Mouse (Mus musculus) hindbrain, postnatal 0 days (tissue): Measurements from ENCODE around the gene Fance. TPM values are rescaled to one million over a fixed set of nuclear protein-coding genes. Genes with fewer than 3 reads are reported as not detected.

ENCODE experiments used
- ATAC-seq: fragments of 200-750 bp; cut with Nextera tagmentation; 2 replicates; pipeline ENCODE4 v1.8.0; 2017; ENCODE audit warnings: mild to moderate bottlenecking, moderate TSS enrichment, moderate library complexity
- DNase-seq: peaks from one replicate; pipeline ENCODE4 v3.0.0-alpha.2; 2015; ENCODE audit warnings: low spot score
- H3K27ac ChIP-seq: fragments of 300-500 bp; sonication (generic); 2 replicates; pipeline ENCODE4 v1.5.1; 2014; ENCODE audit warnings: mild to moderate bottlenecking
- H3K27me3 ChIP-seq: fragments of 300-500 bp; sonication (generic); 2 replicates; pipeline ENCODE4 v1.6.1; 2014; ENCODE audit warnings: low read length, mixed read lengths; ENCODE audit not compliant: insufficient read depth
- H3K36me3 ChIP-seq: fragments of 300-500 bp; sonication (generic); 2 replicates; pipeline ENCODE4 v1.6.1; 2014; ENCODE audit warnings: low read length, mixed read lengths; ENCODE audit not compliant: insufficient read depth
- H3K4me1 ChIP-seq: fragments of 300-500 bp; sonication (generic); 2 replicates; pipeline ENCODE4 v1.6.1; 2014; ENCODE audit warnings: antibody characterized with exemption, low read length, mixed read lengths; ENCODE audit not compliant: insufficient read depth
- H3K4me2 ChIP-seq: fragments of 300-500 bp; sonication (generic); 2 replicates; pipeline ENCODE4 v1.6.1; 2014; ENCODE audit warnings: low read depth, mild to moderate bottlenecking, low read length, moderate library complexity, mixed read lengths
- H3K4me3 ChIP-seq: fragments of 300-500 bp; sonication (generic); 2 replicates; pipeline ENCODE4 v1.5.1; 2014; ENCODE audit warnings: low read length
- H3K9ac ChIP-seq: fragments of 300-500 bp; sonication (generic); replicated peaks from 2 replicates; pipeline ENCODE4 v1.6.1; 2014; ENCODE audit warnings: mild to moderate bottlenecking, low read length, moderate library complexity, mixed read lengths
- H3K9me3 ChIP-seq: fragments of 300-500 bp; sonication (generic); 2 replicates; pipeline ENCODE4 v1.6.1; 2016; ENCODE audit warnings: low read length, mixed read lengths
- CTCF ChIP-seq: IDR thresholded peaks from 2 replicates; pipeline ENCODE4 v1.5.1; 2016; ENCODE audit warnings: antibody characterized with exemption, control low read depth, low read depth
- WGBS: fragments of 180-500 bp; shearing (Covaris S2); extraction: QIAGEN DNeasy Blood & Tissue Kit; methylation state at CpG from one replicate; pipeline ENCODE4 v1.1.7; 2014; 5-methylcytosine and 5-hydroxymethylcytosine counted together
- polyA plus RNA-seq: library from polyadenylated mRNA; unstranded; fragments of >200 nt; fragmentation: Nextera tagmentation; extraction: Ambion mirVana; gene quantifications from 2 replicates; pipeline ENCODE4 v1.2.1, GENCODE M21; 2015
- total RNA-seq: library from RNA; depleted of rRNA; stranded (reverse); fragments of >200 nt; gene quantifications from 2 replicates; pipeline ENCODE4 v1.2.3, GENCODE M21; 2014

Gene Fance
- total and polyA plus RNA-seq, 2 experiments from 2014 or later, result 23.6 to 46.5 TPM

- Histone ChIP-seq H3K27me3 (no peaks in the 10 kb centered on the region), H3K9me3 (no peaks in the 10 kb centered on the region), H3K4me3 (no peak overlapping the region), H3K36me3 (no peaks in the 10 kb centered on the region), H3K9ac (no peak overlapping the region), H3K27ac (no peak overlapping the region), H3K4me1 (peaks cover 9% of the 10 kb centered on the region), H3K4me2 (no peak overlapping the region)
- no peak for DNase-seq
- WGBS, result 80% methylated on average over 3 of the region's 3 CpGs
- ATAC-seq, result no peak
- TF ChIP-seq CTCF, result peak; percentile 50
Measured at GRCm38 (mm10) chr17:28274739-28275138, 38.6 kb upstream of the Fance start.

- Histone ChIP-seq H3K9ac (no peak overlapping the region; the same call in 1 of the 2 replicates), H3K36me3 (no peaks in the 10 kb centered on the region), H3K4me3 (no peak overlapping the region), H3K27me3 (no peaks in the 10 kb centered on the region), H3K4me2 (no peak overlapping the region), H3K27ac (no peak overlapping the region), H3K9me3 (no peaks in the 10 kb centered on the region), H3K4me1 (peaks cover 19% of the 10 kb centered on the region)
- peak; percentile 28; the same call in 1 of the 2 replicates for ATAC-seq
- peak; percentile 35 for DNase-seq
- WGBS, result 67% methylated on average over 14 of the region's 14 CpGs
- TF ChIP-seq CTCF, result peak; percentile 22
Measured at GRCm38 (mm10) chr17:28277226-28277625, 36.1 kb upstream of the Fance start.

- 47% methylated on average over 10 of the region's 10 CpGs for WGBS
- TF ChIP-seq CTCF, result no peak
- Histone ChIP-seq H3K4me3 (no peak overlapping the region), H3K4me2 (no peak overlapping the region), H3K9me3 (no peaks in the 10 kb centered on the region), H3K27ac (no peak overlapping the region), H3K27me3 (no peaks in the 10 kb centered on the region), H3K9ac (no peak overlapping the region), H3K36me3 (no peaks in the 10 kb centered on the region), H3K4me1 (peaks cover 19% of the 10 kb centered on the region)
- ATAC-seq (no peak), DNase-seq (peak; percentile 41)
Measured at GRCm38 (mm10) chr17:28277721-28278120, 35.6 kb upstream of the Fance start.

GRCm38 (mm10) chr17:28278156-28278555 lies 35.2 kb upstream of the Fance start:
- DNase-seq (no peak), ATAC-seq (no peak)
- no peak overlapping the region for H3K9ac ChIP-seq
- no peak overlapping the region for H3K27ac ChIP-seq
- no peaks in the 10 kb centered on the region for H3K27me3 ChIP-seq
- H3K9me3 ChIP-seq, result no peaks in the 10 kb centered on the region
- H3K4me1 ChIP-seq, result peaks cover 16% of the 10 kb centered on the region
- no peak overlapping the region for H3K4me3 ChIP-seq
- no peak overlapping the region for H3K4me2 ChIP-seq
- WGBS, result 100% methylated on average over 3 of the region's 3 CpGs
- no peak for TF ChIP-seq CTCF
- no peaks in the 10 kb centered on the region for H3K36me3 ChIP-seq

- no peak overlapping the region for H3K9ac ChIP-seq
- DNase-seq, result no peak
- no peaks in the 10 kb centered on the region for H3K27me3 ChIP-seq
- H3K4me2 ChIP-seq, result no peak overlapping the region
- H3K36me3 ChIP-seq, result no peaks in the 10 kb centered on the region
- 61% methylated on average over 4 of the region's 4 CpGs for WGBS
- peaks cover 16% of the 10 kb centered on the region for H3K4me1 ChIP-seq
- ATAC-seq, result no peak
- TF ChIP-seq CTCF, result no peak
- no peak overlapping the region for H3K27ac ChIP-seq
- H3K4me3 ChIP-seq, result no peak overlapping the region
- H3K9me3 ChIP-seq, result no peaks in the 10 kb centered on the region
Measured at GRCm38 (mm10) chr17:28279236-28279635, 34.1 kb upstream of the Fance start.

GRCm38 (mm10) chr17:28279780-28280422 lies 33.4 kb upstream of the Fance start:
- TF ChIP-seq CTCF, result no peak
- no peak overlapping the region for H3K27ac ChIP-seq
- ATAC-seq (peak; percentile 43), DNase-seq (peak; percentile 61)
- peaks cover 16% of the 10 kb centered on the region for H3K4me1 ChIP-seq
- H3K9ac ChIP-seq, result no peak overlapping the region
- no peaks in the 10 kb centered on the region for H3K27me3 ChIP-seq
- H3K4me3 ChIP-seq, result no peak overlapping the region
- WGBS, result 59% methylated on average over 15 of the region's 15 CpGs
- H3K9me3 ChIP-seq, result no peaks in the 10 kb centered on the region
- no peaks in the 10 kb centered on the region for H3K36me3 ChIP-seq
- H3K4me2 ChIP-seq, result no peak overlapping the region

- Histone ChIP-seq H3K9ac (no peak overlapping the region), H3K9me3 (no peaks in the 10 kb centered on the region), H3K4me3 (no peak overlapping the region), H3K4me1 (peaks cover 16% of the 10 kb centered on the region), H3K4me2 (no peak overlapping the region), H3K27me3 (no peaks in the 10 kb centered on the region), H3K27ac (no peak overlapping the region), H3K36me3 (no peaks in the 10 kb centered on the region)
- WGBS, result 71% methylated on average over 7 of the region's 7 CpGs
- DNase-seq (no peak), ATAC-seq (peak; percentile 44; the same call in 1 of the 2 replicates)
- TF ChIP-seq CTCF, result no peak
Measured at GRCm38 (mm10) chr17:28280423-28280800, 32.9 kb upstream of the Fance start.
